Mouse (Mus musculus): ENCODE results near the gene Miip. TPM values are rescaled to one million over a fixed set of nuclear protein-coding genes. Genes with fewer than 3 reads are reported as not detected.

Gene Miip
- polyA plus RNA-seq, 1 experiment: 72.2 TPM

DNA sequence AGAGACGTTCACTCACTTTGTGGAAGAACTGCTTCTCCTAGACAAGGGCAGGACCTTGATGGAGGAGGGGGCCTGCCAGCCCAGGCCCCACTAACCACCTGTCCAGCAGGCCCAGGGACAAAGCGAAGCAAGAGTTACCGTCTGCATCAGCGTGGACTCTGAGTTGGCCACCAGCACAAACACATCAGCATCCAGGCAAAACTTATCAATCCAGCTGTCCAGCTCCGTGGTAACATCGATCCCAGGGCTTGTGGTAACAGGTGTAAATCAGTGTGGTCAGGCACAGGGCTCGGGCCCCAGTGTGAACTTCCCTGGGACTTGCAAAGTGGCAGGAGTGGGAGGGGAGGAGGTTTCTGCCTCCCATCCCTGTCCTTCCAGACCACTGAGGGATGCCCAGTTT lies 18.7 kb upstream of the Miip start:
- 95% methylated on average over 7 of the region's 7 CpGs for WGBS
- DNase-seq (ENCODE audit: low read depth in 1 of 2, low spot score in 2 of 2): no peak
- H3K4me3 ChIP-seq (ENCODE audit: extremely low read depth, insufficient read depth, insufficient read length): no peak overlapping the region
- peaks cover 40% of the 10 kb centered on the region for H3K36me3 ChIP-seq (ENCODE audit: control insufficient read depth, insufficient read depth, low read length)
- H3K27ac ChIP-seq (ENCODE audit: insufficient read depth, low read length): no peak overlapping the region
- H3K27me3 ChIP-seq (ENCODE audit: control insufficient read depth, insufficient read depth, low read length): no peaks in the 10 kb centered on the region
- TF ChIP-seq POLR2A (IDR thresholded peaks at IDR 0.05; ENCODE audit: low read depth, low read length) (no peak), CTCF (IDR thresholded peaks at IDR 0.05; ENCODE audit: extremely low read depth, insufficient read depth, insufficient read length, insufficient replicate concordance) (no peak)
- no peaks in the 10 kb centered on the region for H3K4me1 ChIP-seq (ENCODE audit: control insufficient read depth, insufficient read depth, insufficient read length)

DNA sequence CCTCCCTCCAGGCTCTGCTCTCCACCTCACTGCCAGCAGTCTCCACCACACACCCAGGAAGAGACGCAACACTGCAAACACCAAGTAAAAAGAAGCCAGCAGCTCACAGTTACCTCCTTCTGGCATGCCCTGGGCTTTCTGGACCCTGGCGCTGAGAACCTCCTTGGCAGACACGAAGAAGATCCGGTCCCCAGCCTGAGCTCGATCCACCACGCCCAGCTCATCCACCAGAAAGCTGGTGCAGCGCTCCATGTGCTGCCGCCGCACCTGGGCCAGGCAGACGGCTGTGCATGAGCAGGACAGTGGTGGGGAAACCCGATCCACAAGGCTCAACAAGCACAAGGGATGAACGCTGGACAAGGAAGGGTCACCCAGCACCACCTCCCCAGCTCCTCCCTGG lies 17.5 kb upstream of the Miip start:
- Histone ChIP-seq H3K27ac (ENCODE audit: insufficient read depth, low read length) (no peak overlapping the region), H3K27me3 (ENCODE audit: control insufficient read depth, insufficient read depth, low read length) (no peaks in the 10 kb centered on the region), H3K36me3 (ENCODE audit: control insufficient read depth, insufficient read depth, low read length) (peaks cover 41% of the 10 kb centered on the region), H3K4me1 (ENCODE audit: control insufficient read depth, insufficient read depth, insufficient read length) (no peaks in the 10 kb centered on the region), H3K4me3 (ENCODE audit: extremely low read depth, insufficient read depth, insufficient read length) (no peak overlapping the region)
- WGBS: 95% methylated on average over 12 of the region's 12 CpGs
- DNase-seq (ENCODE audit: low read depth in 1 of 2, low spot score in 2 of 2): no peak
- TF ChIP-seq POLR2A (IDR thresholded peaks at IDR 0.05; ENCODE audit: low read depth, low read length) (no peak), CTCF (IDR thresholded peaks at IDR 0.05; ENCODE audit: extremely low read depth, insufficient read depth, insufficient read length, insufficient replicate concordance) (no peak)

DNA sequence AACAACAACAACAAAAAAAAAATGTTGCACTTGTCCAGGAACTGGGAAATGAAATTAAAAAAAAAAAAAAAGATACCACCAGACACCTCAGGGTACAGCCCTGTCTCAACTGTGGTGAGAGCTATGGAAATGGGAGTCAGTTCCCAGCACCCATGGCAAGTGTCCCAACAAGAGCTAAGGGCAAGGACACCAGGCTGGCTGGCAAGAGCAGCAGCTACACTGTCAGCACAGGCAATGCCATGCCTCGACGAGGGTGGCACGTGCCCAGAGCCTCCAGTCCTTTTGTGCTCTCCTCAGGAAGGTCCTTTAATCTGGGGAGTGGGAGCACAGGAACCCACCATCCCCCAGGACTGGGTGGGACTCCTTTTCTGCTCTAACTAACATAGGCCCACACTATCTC lies 15.5 kb upstream of the Miip start:
- H3K36me3 ChIP-seq (ENCODE audit: control insufficient read depth, insufficient read depth, low read length): peaks cover 37% of the 10 kb centered on the region
- no peaks in the 10 kb centered on the region for H3K27me3 ChIP-seq (ENCODE audit: control insufficient read depth, insufficient read depth, low read length)
- H3K27ac ChIP-seq (ENCODE audit: insufficient read depth, low read length): no peak overlapping the region
- 96% methylated on average over 3 of the region's 3 CpGs for WGBS
- H3K4me3 ChIP-seq (ENCODE audit: extremely low read depth, insufficient read depth, insufficient read length): no peak overlapping the region
- no peak for DNase-seq (ENCODE audit: low read depth in 1 of 2, low spot score in 2 of 2)
- no peaks in the 10 kb centered on the region for H3K4me1 ChIP-seq (ENCODE audit: control insufficient read depth, insufficient read depth, insufficient read length)
- TF ChIP-seq POLR2A (IDR thresholded peaks at IDR 0.05; ENCODE audit: low read depth, low read length) (no peak), CTCF (IDR thresholded peaks at IDR 0.05; ENCODE audit: extremely low read depth, insufficient read depth, insufficient read length, insufficient replicate concordance) (no peak)

DNA sequence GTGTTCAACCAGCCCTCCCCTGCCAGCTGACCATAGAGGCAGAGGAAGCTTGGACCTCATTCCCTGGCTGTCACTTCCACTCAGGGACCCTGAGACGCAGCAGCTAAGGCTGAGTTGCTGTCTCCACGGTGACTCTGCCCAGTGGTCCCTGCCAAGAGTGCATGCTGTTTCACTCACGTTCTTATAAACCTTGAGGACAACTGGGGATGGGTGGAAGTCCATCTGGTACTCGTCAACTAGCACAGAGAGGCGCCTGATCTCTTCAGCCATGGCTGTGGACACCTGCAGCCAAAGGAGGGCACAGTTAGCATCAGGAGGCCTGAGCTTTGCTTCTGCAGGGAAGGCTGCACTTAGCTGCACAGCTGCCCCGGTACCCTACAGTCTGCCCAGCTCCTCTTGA lies 14.4 kb upstream of the Miip start:
- Histone ChIP-seq H3K27ac (ENCODE audit: insufficient read depth, low read length) (no peak overlapping the region), H3K4me1 (ENCODE audit: control insufficient read depth, insufficient read depth, insufficient read length) (no peaks in the 10 kb centered on the region), H3K27me3 (ENCODE audit: control insufficient read depth, insufficient read depth, low read length) (no peaks in the 10 kb centered on the region), H3K4me3 (ENCODE audit: extremely low read depth, insufficient read depth, insufficient read length) (no peak overlapping the region), H3K36me3 (ENCODE audit: control insufficient read depth, insufficient read depth, low read length) (peaks cover 36% of the 10 kb centered on the region)
- TF ChIP-seq POLR2A (IDR thresholded peaks at IDR 0.05; ENCODE audit: low read depth, low read length) (no peak), CTCF (IDR thresholded peaks at IDR 0.05; ENCODE audit: extremely low read depth, insufficient read depth, insufficient read length, insufficient replicate concordance) (no peak)
- WGBS: 89% methylated on average over 6 of the region's 6 CpGs
- DNase-seq (ENCODE audit: low read depth in 1 of 2, low spot score in 2 of 2): no peak

DNA sequence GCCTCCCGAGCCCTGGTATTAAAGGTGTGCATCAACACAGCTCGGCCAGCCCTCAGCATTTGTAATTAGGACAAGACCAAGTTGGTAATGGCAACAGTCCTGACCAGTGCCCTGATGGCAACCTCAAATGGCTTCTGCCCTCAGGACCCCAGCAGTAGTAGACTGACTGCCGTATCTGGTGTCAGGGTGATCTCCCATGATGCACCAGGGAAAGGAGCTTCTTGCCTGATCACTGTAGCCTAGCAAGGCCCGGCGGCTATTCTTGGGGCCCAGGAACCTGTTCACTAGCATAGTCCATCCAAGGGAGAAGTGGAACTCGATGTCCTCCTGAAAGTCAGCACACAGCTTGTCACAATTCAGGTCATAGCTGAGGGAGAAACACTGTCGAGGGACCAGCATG lies 13.2 kb upstream of the Miip start:
- TF ChIP-seq POLR2A (IDR thresholded peaks at IDR 0.05; ENCODE audit: low read depth, low read length): no peak
- no peak for TF ChIP-seq CTCF (IDR thresholded peaks at IDR 0.05; ENCODE audit: extremely low read depth, insufficient read depth, insufficient read length, insufficient replicate concordance)
- 96% methylated on average over 7 of the region's 7 CpGs for WGBS
- DNase-seq (ENCODE audit: low read depth in 1 of 2, low spot score in 2 of 2): no peak
- Histone ChIP-seq H3K27ac (ENCODE audit: insufficient read depth, low read length) (no peak overlapping the region), H3K36me3 (ENCODE audit: control insufficient read depth, insufficient read depth, low read length) (peaks cover 32% of the 10 kb centered on the region), H3K4me1 (ENCODE audit: control insufficient read depth, insufficient read depth, insufficient read length) (no peaks in the 10 kb centered on the region), H3K4me3 (ENCODE audit: extremely low read depth, insufficient read depth, insufficient read length) (no peak overlapping the region), H3K27me3 (ENCODE audit: control insufficient read depth, insufficient read depth, low read length) (no peaks in the 10 kb centered on the region)

DNA sequence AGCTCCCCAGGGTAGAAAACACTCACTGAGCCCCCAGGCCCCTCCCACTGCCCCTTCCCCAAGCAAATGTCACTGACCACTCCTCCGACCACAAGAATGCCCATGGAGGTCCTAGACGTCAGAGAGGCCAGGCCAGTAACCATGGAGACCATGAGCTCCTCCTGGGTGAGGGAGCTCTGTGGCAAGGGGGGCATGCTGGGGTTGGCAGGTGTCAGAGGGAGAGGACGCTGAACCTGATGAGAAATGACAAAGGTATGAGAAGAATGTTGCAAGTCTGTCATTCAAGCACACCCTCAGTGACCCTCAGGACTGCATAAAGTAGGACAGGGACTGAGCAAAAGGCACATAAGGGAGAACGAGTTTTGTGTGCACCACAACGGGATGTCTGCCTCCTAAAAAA lies 11.2 kb upstream of the Miip start:
- H3K36me3 ChIP-seq (ENCODE audit: control insufficient read depth, insufficient read depth, low read length): peaks cover 26% of the 10 kb centered on the region
- no peak for TF ChIP-seq POLR2A (IDR thresholded peaks at IDR 0.05; ENCODE audit: low read depth, low read length)
- TF ChIP-seq CTCF (IDR thresholded peaks at IDR 0.05; ENCODE audit: extremely low read depth, insufficient read depth, insufficient read length, insufficient replicate concordance): no peak

DNA sequence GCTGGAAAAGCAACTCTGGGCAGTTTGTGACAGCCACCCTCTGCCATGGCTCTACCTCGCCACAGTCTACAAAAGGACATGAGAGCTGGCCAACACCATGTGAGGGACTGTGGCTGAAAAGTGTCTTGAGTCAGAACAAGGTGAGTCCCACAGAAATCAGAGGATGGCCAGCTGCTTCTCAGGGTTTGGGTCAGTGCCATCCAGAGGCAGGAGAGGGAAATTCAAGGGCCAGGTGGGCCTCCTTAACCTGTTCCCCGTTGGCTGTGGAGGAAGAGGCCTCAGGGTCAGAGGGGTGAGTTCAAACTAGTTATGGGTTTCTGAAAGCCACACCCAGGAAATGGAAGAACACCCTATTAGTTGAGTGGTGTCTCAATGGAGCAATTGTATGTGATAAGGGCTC lies 10.8 kb upstream of the Miip start:
- Histone ChIP-seq H3K4me1 (ENCODE audit: control insufficient read depth, insufficient read depth, insufficient read length) (no peaks in the 10 kb centered on the region), H3K36me3 (ENCODE audit: control insufficient read depth, insufficient read depth, low read length) (peaks cover 27% of the 10 kb centered on the region), H3K27me3 (ENCODE audit: control insufficient read depth, insufficient read depth, low read length) (no peaks in the 10 kb centered on the region), H3K27ac (ENCODE audit: insufficient read depth, low read length) (no peak overlapping the region), H3K4me3 (ENCODE audit: extremely low read depth, insufficient read depth, insufficient read length) (no peak overlapping the region)
- DNase-seq (ENCODE audit: low read depth in 1 of 2, low spot score in 2 of 2): no peak
- TF ChIP-seq CTCF (IDR thresholded peaks at IDR 0.05; ENCODE audit: extremely low read depth, insufficient read depth, insufficient read length, insufficient replicate concordance) (no peak), POLR2A (IDR thresholded peaks at IDR 0.05; ENCODE audit: low read depth, low read length) (no peak)
- 61% methylated on average over 2 of the region's 2 CpGs for WGBS

More for the DNA sequence above, 11.2 kb upstream of the Miip start:
- Histone ChIP-seq H3K27me3 (ENCODE audit: control insufficient read depth, insufficient read depth, low read length) (no peaks in the 10 kb centered on the region), H3K27ac (ENCODE audit: insufficient read depth, low read length) (no peak overlapping the region), H3K4me3 (ENCODE audit: extremely low read depth, insufficient read depth, insufficient read length) (no peak overlapping the region), H3K4me1 (ENCODE audit: control insufficient read depth, insufficient read depth, insufficient read length) (no peaks in the 10 kb centered on the region)
- DNase-seq (ENCODE audit: low read depth in 1 of 2, low spot score in 2 of 2): no peak
- WGBS: 87% methylated on average over 5 of the region's 5 CpGs
